Mouse (Mus musculus): ENCODE measurements around the gene Hist1h1c. TPM values are rescaled to one million over a fixed set of nuclear protein-coding genes. Genes with fewer than 3 reads are reported as not detected.
"Not testable (repeated sequence)": the region's sequence is repeated elsewhere in the genome, so short reads cannot be mapped to it uniquely, and the experiment has no call there.

The Hist1h1c gene
- polyA plus RNA-seq, 1 experiment, result 42.4 TPM

- Histone ChIP-seq H3K4me3 (ENCODE audit: insufficient read depth, low read length) (no peak overlapping the region), H3K4me1 (ENCODE audit: control insufficient read depth, insufficient read depth, low read length) (no peaks in the 10 kb centered on the region), H3K27ac (ENCODE audit: insufficient read depth, low read length) (no peak overlapping the region)
- no peak for TF ChIP-seq CTCF (IDR thresholded peaks at IDR 0.05; ENCODE audit: extremely low read depth, insufficient read depth, low read length)
- TF ChIP-seq POLR2A (IDR thresholded peaks at IDR 0.05; ENCODE audit: extremely low read depth, insufficient read depth, low read length), result no peak
These were observed 4.6 kb downstream of the Hist1h1c start for GRCm38 (mm10) chr13:23743215-23743614.

DNA sequence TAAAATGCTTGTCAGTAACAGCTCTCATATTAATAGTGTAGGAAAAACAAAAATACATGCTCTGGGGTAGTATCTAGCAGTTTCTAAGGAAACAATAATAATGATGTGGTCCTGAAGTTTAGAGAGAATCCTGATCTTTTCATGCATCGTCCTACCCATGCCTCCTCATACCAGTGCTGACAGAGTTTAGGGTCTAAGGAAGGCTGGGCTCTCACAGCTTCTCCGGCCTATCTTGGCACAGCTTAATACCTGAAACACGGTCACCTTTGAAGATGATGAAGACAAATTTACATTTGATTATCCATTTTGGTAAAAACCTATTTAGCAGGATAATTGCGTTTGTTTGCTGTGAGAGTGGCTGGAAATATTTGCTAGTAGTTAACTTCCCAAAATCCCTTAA, 5.4 kb downstream of the Hist1h1c start:
- TF ChIP-seq CTCF (IDR thresholded peaks at IDR 0.05; ENCODE audit: extremely low read depth, insufficient read depth, low read length), result no peak
- no peak for TF ChIP-seq POLR2A (IDR thresholded peaks at IDR 0.05; ENCODE audit: extremely low read depth, insufficient read depth, low read length)
- H3K4me3 ChIP-seq (ENCODE audit: insufficient read depth, low read length), result no peak overlapping the region
- no peak overlapping the region for H3K27ac ChIP-seq (ENCODE audit: insufficient read depth, low read length)
- no peaks in the 10 kb centered on the region for H3K4me1 ChIP-seq (ENCODE audit: control insufficient read depth, insufficient read depth, low read length)

DNA sequence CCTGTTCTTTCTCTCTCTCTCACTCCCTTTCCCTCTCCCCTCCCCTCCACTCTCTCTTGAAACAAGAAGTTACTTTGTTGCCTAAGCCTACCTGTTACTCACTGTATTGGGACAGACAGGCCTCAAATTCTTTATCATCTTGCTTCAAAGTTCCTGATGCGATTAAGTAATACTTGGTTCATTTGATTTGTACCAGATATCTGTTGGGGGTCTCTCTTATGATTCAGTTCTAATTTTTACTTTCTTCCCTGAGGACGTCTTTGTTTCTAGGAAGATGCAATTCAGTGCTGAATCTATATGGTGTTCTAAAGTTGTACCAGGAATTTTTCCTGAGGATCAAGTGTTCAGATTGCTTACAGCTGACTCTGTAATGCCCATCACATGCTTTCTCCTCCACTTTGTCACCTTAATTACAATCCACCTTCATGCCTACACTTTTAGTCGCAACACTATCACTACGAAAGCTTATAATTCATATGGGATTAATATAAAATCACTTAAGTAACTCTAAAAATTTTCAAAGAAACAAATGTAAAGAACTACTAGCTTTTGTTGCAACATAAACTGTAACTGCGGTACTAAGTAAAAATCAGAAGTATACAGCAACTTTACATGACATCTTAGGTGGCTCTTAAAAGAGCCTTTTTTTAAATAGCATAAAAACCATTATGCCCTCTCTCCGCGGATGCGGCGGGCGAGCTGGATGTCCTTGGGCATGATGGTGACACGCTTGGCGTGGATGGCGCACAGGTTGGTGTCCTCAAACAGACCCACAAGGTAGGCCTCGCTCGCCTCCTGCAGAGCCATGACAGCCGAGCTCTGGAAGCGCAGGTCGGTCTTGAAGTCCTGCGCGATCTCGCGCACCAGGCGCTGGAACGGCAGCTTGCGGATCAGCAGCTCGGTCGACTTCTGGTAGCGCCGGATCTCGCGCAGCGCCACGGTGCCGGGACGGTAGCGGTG, 6.1 kb downstream of the Hist1h1c start:
- H3K27ac ChIP-seq (ENCODE audit: insufficient read depth, low read length), result no peak overlapping the region
- TF ChIP-seq CTCF (IDR thresholded peaks at IDR 0.05; ENCODE audit: extremely low read depth, insufficient read depth, low read length) (no peak), POLR2A (IDR thresholded peaks at IDR 0.05; ENCODE audit: extremely low read depth, insufficient read depth, low read length) (no peak)
- no peaks in the 10 kb centered on the region for H3K4me1 ChIP-seq (ENCODE audit: control insufficient read depth, insufficient read depth, low read length)
- H3K4me3 ChIP-seq (ENCODE audit: insufficient read depth, low read length), result no peak overlapping the region

DNA sequence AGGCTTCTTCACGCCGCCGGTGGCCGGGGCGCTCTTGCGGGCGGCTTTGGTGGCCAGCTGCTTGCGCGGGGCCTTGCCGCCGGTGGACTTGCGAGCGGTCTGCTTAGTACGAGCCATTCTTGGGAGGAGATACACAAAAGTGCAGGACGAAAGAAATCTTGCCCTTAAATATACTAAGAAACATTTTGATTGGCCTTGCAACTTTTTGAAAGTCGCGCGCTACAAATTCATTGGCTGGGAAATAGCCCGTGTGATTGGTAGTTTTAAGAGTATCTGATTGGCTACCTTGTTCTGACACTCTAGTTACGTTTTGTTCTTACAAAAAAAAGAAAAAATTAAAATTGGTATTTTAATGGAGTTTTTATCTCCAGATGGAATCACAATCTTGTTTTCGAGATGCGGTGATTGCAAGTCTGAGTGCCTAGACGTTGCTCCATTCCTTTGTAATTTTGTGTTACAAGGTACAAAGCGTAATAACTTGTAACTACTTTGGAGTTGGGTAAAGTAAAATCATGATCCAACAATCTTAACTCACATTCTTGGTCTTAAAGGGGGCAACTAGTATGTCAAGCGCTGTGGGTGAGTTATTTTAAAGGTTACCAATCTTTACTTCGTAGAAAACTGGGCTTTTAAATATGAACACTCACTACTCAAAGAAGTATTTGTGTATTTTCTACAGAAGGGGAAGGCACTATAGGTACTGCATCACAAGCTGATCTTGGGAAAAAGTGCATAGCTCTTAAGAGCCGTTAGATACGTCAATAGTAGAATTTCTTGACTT, 7.0 kb downstream of the Hist1h1c start, which contains the start of gene Hist1h3c:
Gene Hist1h3c, minus strand, starts transcription at position 222 of the 781 bp plus-strand sequence.
- Histone ChIP-seq H3K4me1 (ENCODE audit: control insufficient read depth, insufficient read depth, low read length) (no peaks in the 10 kb centered on the region), H3K27ac (ENCODE audit: insufficient read depth, low read length) (peak within 1 kb of the TSS; percentile 88), H3K4me3 (ENCODE audit: insufficient read depth, low read length) (peak within 1 kb of the TSS; percentile 30)
- TF ChIP-seq CTCF (IDR thresholded peaks at IDR 0.05; ENCODE audit: extremely low read depth, insufficient read depth, low read length), result no peak
- TF ChIP-seq POLR2A (IDR thresholded peaks at IDR 0.05; ENCODE audit: extremely low read depth, insufficient read depth, low read length), result no peak

DNA sequence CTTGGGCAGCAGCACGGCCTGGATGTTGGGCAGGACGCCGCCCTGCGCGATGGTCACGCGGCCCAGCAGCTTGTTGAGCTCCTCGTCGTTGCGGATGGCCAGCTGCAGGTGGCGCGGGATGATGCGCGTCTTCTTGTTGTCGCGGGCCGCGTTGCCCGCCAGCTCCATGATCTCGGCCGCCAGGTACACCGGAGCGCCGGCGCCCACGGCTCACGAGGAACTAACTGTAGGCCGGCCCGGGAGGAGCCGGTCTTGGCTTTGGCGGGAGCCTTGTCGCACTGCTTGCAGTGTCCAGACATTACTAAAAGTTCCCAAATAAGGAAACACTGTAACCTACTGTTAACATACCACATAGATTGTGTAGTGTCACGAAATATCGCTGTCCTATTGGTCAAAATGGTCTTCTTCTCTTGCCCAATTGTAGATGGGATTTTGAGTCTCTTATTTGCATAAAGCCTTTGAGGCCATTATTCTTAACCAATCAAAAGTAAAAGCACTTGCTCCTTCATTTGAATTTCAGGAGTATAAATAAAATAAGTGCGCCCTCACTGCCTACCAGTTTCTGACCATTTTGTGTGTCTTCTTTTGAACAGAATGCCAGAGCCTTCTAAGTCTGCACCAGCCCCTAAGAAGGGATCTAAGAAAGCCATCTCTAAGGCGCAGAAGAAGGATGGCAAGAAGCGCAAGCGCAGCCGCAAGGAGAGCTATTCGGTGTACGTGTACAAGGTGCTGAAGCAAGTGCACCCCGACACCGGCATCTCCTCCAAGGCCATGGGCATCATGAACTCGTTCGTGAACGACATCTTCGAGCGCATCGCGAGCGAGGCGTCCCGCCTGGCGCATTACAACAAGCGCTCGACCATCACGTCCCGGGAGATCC, 7.8 kb downstream of the Hist1h1c start, which contains the start of gene Hist1h2bb:
Gene Hist1h2bb, plus strand, starts transcription at position 534 of the 880 bp plus-strand sequence.
- not testable (repeated sequence) for H3K4me1 ChIP-seq (ENCODE audit: control insufficient read depth, insufficient read depth, low read length)
- Histone ChIP-seq H3K4me3 (ENCODE audit: insufficient read depth, low read length) (peak within 1 kb of the TSS; percentile 30), H3K27ac (ENCODE audit: insufficient read depth, low read length) (peak within 1 kb of the TSS; percentile 88)

DNA sequence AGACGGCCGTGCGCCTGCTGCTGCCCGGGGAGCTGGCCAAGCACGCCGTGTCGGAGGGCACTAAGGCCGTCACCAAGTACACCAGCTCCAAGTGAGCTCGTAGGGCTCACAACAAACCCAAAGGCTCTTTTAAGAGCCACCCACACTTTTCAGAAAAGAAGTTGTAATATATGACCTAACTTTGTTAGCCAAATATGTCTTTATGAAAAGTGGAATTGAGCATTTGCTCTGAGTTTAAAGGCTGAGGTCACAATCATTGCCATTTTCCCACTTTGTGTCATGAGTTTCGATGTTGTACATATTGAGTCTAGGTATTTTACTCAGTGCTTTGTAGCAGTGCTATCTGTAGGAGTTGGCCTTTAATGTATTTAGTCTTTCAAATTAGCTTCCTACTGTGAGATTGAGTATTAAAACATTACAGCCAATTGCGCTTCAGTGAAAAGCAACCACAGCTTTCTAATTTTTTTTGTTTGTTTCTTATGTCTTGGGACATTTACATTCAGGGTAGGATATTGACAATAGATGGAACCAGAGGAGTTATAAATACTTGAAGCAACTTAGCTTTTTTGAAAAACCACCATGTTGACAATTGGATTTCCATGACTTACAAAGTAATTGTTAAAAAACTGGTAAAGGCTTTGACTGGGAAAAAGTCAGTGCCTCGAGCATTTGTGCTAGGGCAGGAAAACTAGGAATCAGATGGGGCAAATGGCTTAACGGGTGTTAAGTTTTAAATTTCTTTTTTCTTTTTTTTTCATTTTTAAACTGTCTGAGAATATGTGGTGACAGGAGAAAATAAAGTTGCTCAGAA, 8.7 kb downstream of the Hist1h1c start:
- no peak for TF ChIP-seq POLR2A (IDR thresholded peaks at IDR 0.05; ENCODE audit: extremely low read depth, insufficient read depth, low read length)
- no peak for TF ChIP-seq CTCF (IDR thresholded peaks at IDR 0.05; ENCODE audit: extremely low read depth, insufficient read depth, low read length)
- Histone ChIP-seq H3K27ac (ENCODE audit: insufficient read depth, low read length) (peak overlapping the region; percentile 44), H3K4me1 (ENCODE audit: control insufficient read depth, insufficient read depth, low read length) (no peaks in the 10 kb centered on the region), H3K4me3 (ENCODE audit: insufficient read depth, low read length) (0 out of 2 replicates have a peak overlapping the region, but pooled peaks have one; percentile 30)

GRCm38 (mm10) chr13:23747892-23748288, 9.3 kb downstream of the Hist1h1c start:
- TF ChIP-seq CTCF (IDR thresholded peaks at IDR 0.05; ENCODE audit: extremely low read depth, insufficient read depth, low read length), result no peak
- TF ChIP-seq POLR2A (IDR thresholded peaks at IDR 0.05; ENCODE audit: extremely low read depth, insufficient read depth, low read length), result no peak
- H3K4me3 ChIP-seq (ENCODE audit: insufficient read depth, low read length), result no peak overlapping the region
- H3K27ac ChIP-seq (ENCODE audit: insufficient read depth, low read length), result no peak overlapping the region
- H3K4me1 ChIP-seq (ENCODE audit: control insufficient read depth, insufficient read depth, low read length), result no peaks in the 10 kb centered on the region

DNA sequence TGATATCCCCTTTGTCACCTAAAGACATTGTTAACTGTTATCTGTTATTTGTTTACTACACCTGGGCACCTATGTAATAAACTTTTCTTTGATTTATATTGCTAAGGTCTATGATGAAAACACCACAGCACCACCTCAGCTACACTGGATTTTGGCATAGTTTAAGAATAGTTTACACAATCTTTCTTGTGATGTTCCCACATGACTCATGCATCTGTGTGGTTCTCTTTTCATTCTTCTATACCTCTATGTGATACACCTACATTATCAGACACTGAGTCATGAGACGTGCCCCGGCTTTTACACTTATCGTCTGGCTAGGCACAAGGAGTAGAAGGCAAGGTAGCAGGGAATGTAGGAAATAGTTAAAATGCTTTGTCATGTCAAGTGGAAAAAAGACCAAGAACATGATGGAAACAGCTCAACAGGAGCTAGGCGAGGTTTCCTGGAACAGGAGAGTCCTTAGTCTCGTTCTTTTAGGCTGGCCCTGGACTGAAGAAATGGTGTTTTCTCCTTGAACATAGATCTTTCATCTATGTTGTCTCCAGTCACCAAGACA, 11.0 kb downstream of the Hist1h1c start:
- TF ChIP-seq POLR2A (IDR thresholded peaks at IDR 0.05; ENCODE audit: extremely low read depth, insufficient read depth, low read length), result no peak
- TF ChIP-seq CTCF (IDR thresholded peaks at IDR 0.05; ENCODE audit: extremely low read depth, insufficient read depth, low read length), result no peak
- no peak overlapping the region for H3K27ac ChIP-seq (ENCODE audit: insufficient read depth, low read length)
- no peaks in the 10 kb centered on the region for H3K4me1 ChIP-seq (ENCODE audit: control insufficient read depth, insufficient read depth, low read length)
- H3K4me3 ChIP-seq (ENCODE audit: insufficient read depth, low read length), result no peak overlapping the region
